Mouse (Mus musculus): ENCODE measurements around the gene Acap1. TPM values are rescaled to one million over a fixed set of nuclear protein-coding genes. Genes with fewer than 3 reads are reported as not detected.

Acap1 gene
- polyA plus RNA-seq, 1 experiment from 2014 or later = 1.4 TPM

GRCm38 (mm10) chr11:69849884-69850283, 45.5 kb downstream of the Acap1 start:
- Histone ChIP-seq H3K4me3 (no peak overlapping the region), H3K4me1 (replicated peaks) (peaks cover 53% of the 10 kb centered on the region), H3K36me3 (peaks cover 49% of the 10 kb centered on the region), H3K27ac (no peak overlapping the region), H3K9me3 (no peaks in the 10 kb centered on the region), H3K27me3 (ENCODE audit: insufficient read depth, poor library complexity, severe bottlenecking) (no peaks in the 10 kb centered on the region)
- no peak for DNase-seq (ENCODE audit: low spot score)
- WGBS = 91% methylated on average over 15 of the region's 15 CpGs

- Histone ChIP-seq H3K9me3 (no peaks in the 10 kb centered on the region), H3K4me1 (replicated peaks) (peaks cover 53% of the 10 kb centered on the region), H3K27ac (no peak overlapping the region), H3K4me3 (no peak overlapping the region), H3K36me3 (peaks cover 49% of the 10 kb centered on the region), H3K27me3 (ENCODE audit: insufficient read depth, poor library complexity, severe bottlenecking) (no peaks in the 10 kb centered on the region)
- 92% methylated on average over 9 of the region's 9 CpGs for WGBS
- DNase-seq (ENCODE audit: low spot score) = no peak
Measured at GRCm38 (mm10) chr11:69849128-69849527, 46.2 kb downstream of the Acap1 start.

GRCm38 (mm10) chr11:69848021-69848420, 47.3 kb downstream of the Acap1 start:
- peak overlapping the region; percentile 74 for H3K4me3 ChIP-seq
- no peaks in the 10 kb centered on the region for H3K9me3 ChIP-seq
- peaks cover 49% of the 10 kb centered on the region for H3K36me3 ChIP-seq
- H3K27me3 ChIP-seq (ENCODE audit: insufficient read depth, poor library complexity, severe bottlenecking) = no peaks in the 10 kb centered on the region
- DNase-seq (ENCODE audit: low spot score) = no peak
- peak overlapping the region; percentile 93 for H3K27ac ChIP-seq
- 95% methylated on average over 6 of the region's 6 CpGs for WGBS
- H3K4me1 ChIP-seq (replicated peaks) = peaks cover 44% of the 10 kb centered on the region

GRCm38 (mm10) chr11:69846738-69847688, 48.3 kb downstream of the Acap1 start:
- Histone ChIP-seq H3K27ac (peak overlapping the region; percentile 93), H3K27me3 (ENCODE audit: insufficient read depth, poor library complexity, severe bottlenecking) (no peaks in the 10 kb centered on the region), H3K4me3 (peak overlapping the region; percentile 74), H3K36me3 (peaks cover 45% of the 10 kb centered on the region), H3K4me1 (replicated peaks) (peaks cover 41% of the 10 kb centered on the region), H3K9me3 (no peaks in the 10 kb centered on the region)
- no peak for DNase-seq (ENCODE audit: low spot score)
- 12% methylated on average over 37 of the region's 37 CpGs for WGBS

GRCm38 (mm10) chr11:69846198-69846680, 49.1 kb downstream of the Acap1 start, which contains the start of gene Plscr3:
TSS of gene Plscr3 (plus strand) at chr11:69846376.
- peaks cover 41% of the 10 kb centered on the region for H3K4me1 ChIP-seq (replicated peaks)
- DNase-seq (ENCODE audit: low spot score) = peak; percentile 96
- no peaks in the 10 kb centered on the region for H3K9me3 ChIP-seq
- under 1% methylated on average over 38 of the region's 38 CpGs for WGBS
- H3K36me3 ChIP-seq = peaks cover 37% of the 10 kb centered on the region
- peak within 1 kb of the TSS; percentile 93 for H3K27ac ChIP-seq
- peak within 1 kb of the TSS; percentile 74 for H3K4me3 ChIP-seq
- no peaks in the 10 kb centered on the region for H3K27me3 ChIP-seq (ENCODE audit: insufficient read depth, poor library complexity, severe bottlenecking)

- H3K4me3 ChIP-seq = peak overlapping the region; percentile 89
- no peaks in the 10 kb centered on the region for H3K9me3 ChIP-seq
- no peak for DNase-seq (ENCODE audit: low spot score)
- 2% methylated on average over 7 of the region's 7 CpGs for WGBS
- H3K36me3 ChIP-seq = peaks cover 4% of the 10 kb centered on the region
- H3K4me1 ChIP-seq (replicated peaks) = peaks cover 54% of the 10 kb centered on the region
- peaks cover 30% of the 10 kb centered on the region for H3K27me3 ChIP-seq (ENCODE audit: insufficient read depth, poor library complexity, severe bottlenecking)
- H3K27ac ChIP-seq = peak overlapping the region; percentile 95
Measured at GRCm38 (mm10) chr11:69838714-69839104, 56.6 kb downstream of the Acap1 start.

- H3K27me3 ChIP-seq (ENCODE audit: insufficient read depth, poor library complexity, severe bottlenecking) = peaks cover 36% of the 10 kb centered on the region
- H3K4me3 ChIP-seq = peak within 1 kb of the TSS; percentile 89
- peak within 1 kb of the TSS; percentile 95 for H3K27ac ChIP-seq
- peak; percentile 96 for DNase-seq (ENCODE audit: low spot score)
- WGBS = under 1% methylated on average over 34 of the region's 34 CpGs
- H3K4me1 ChIP-seq (replicated peaks) = peaks cover 58% of the 10 kb centered on the region
- H3K36me3 ChIP-seq = peaks cover 10% of the 10 kb centered on the region
- no peaks in the 10 kb centered on the region for H3K9me3 ChIP-seq
Measured at GRCm38 (mm10) chr11:69837952-69838713, 57.2 kb downstream of the Acap1 start, which contains the start of gene Tmem256. TSS of gene Tmem256 (plus strand) at chr11:69838514.

- Histone ChIP-seq H3K4me1 (replicated peaks) (peaks cover 58% of the 10 kb centered on the region), H3K36me3 (peaks cover 16% of the 10 kb centered on the region), H3K9me3 (no peaks in the 10 kb centered on the region), H3K27ac (peak within 1 kb of the TSS; percentile 95), H3K4me3 (peak within 1 kb of the TSS; percentile 89), H3K27me3 (ENCODE audit: insufficient read depth, poor library complexity, severe bottlenecking) (peaks cover 42% of the 10 kb centered on the region)
- DNase-seq (ENCODE audit: low spot score) = no peak
- WGBS = under 1% methylated on average over 32 of the region's 32 CpGs
Measured at GRCm38 (mm10) chr11:69837604-69837951, 57.8 kb downstream of the Acap1 start, which contains the start of gene Nlgn2. TSS of gene Nlgn2 (minus strand) at chr11:69837784.

- WGBS = under 1% methylated on average over 52 of the region's 52 CpGs
- peaks cover 46% of the 10 kb centered on the region for H3K27me3 ChIP-seq (ENCODE audit: insufficient read depth, poor library complexity, severe bottlenecking)
- H3K27ac ChIP-seq = peak overlapping the region; percentile 95
- peak; percentile 56 for DNase-seq (ENCODE audit: low spot score)
- H3K36me3 ChIP-seq = peaks cover 22% of the 10 kb centered on the region
- peaks cover 58% of the 10 kb centered on the region for H3K4me1 ChIP-seq (replicated peaks)
- H3K9me3 ChIP-seq = no peaks in the 10 kb centered on the region
- peak overlapping the region; percentile 89 for H3K4me3 ChIP-seq
Measured at GRCm38 (mm10) chr11:69836703-69837576, 58.4 kb downstream of the Acap1 start.

GRCm38 (mm10) chr11:69835966-69836335, 59.4 kb downstream of the Acap1 start:
- Histone ChIP-seq H3K27me3 (ENCODE audit: insufficient read depth, poor library complexity, severe bottlenecking) (peaks cover 46% of the 10 kb centered on the region), H3K4me3 (peak overlapping the region; percentile 89), H3K9me3 (no peaks in the 10 kb centered on the region), H3K36me3 (peaks cover 32% of the 10 kb centered on the region), H3K4me1 (replicated peaks) (peaks cover 63% of the 10 kb centered on the region), H3K27ac (peak overlapping the region; percentile 95)
- DNase-seq (ENCODE audit: low spot score) = no peak
- WGBS = 2% methylated on average over 4 of the region's 4 CpGs

GRCm38 (mm10) chr11:69835326-69835965, 59.9 kb downstream of the Acap1 start:
- H3K27me3 ChIP-seq (ENCODE audit: insufficient read depth, poor library complexity, severe bottlenecking) = peaks cover 46% of the 10 kb centered on the region

More at GRCm38 (mm10) chr11:69835326-69835965, 59.9 kb downstream of the Acap1 start:
- WGBS = 1% methylated on average over 9 of the region's 9 CpGs
- peak; percentile 71 for DNase-seq (ENCODE audit: low spot score)
- Histone ChIP-seq H3K4me1 (replicated peaks) (peaks cover 64% of the 10 kb centered on the region), H3K4me3 (peak overlapping the region; percentile 89), H3K27ac (peak overlapping the region; percentile 95), H3K36me3 (peaks cover 36% of the 10 kb centered on the region), H3K9me3 (no peaks in the 10 kb centered on the region)

All from hindbrain, embryonic 10.5 days (tissue).